Mouse (Mus musculus): ENCODE measurements around the gene Meioc. TPM values are rescaled to one million over a fixed set of nuclear protein-coding genes. Genes with fewer than 3 reads are reported as not detected.

The Meioc gene
- polyA plus RNA-seq, 1 experiment from 2014 or later, result 1.1 TPM

Small RNA genes lying within 50 kb of the gene (microRNA-seq; reads per million reads assigned to microRNA genes)
- gene Gm22920, result not detected

Other genes with a start within 250 kb of the Meioc start
- 141 and 149 TPM in 2 replicates for gene Grn, start 233.4 kb upstream of the Meioc start, polyA plus RNA-seq (2015; fragmentation: Nextera tagmentation; extraction: Ambion mirVana)
- 4.4 and 4.8 TPM in 2 replicates for gene Fam171a2, start 216.0 kb upstream of the Meioc start, polyA plus RNA-seq (2015; fragmentation: Nextera tagmentation; extraction: Ambion mirVana)
- 4.4 and 6.1 TPM in 2 replicates for gene Itga2b, start 193.6 kb upstream of the Meioc start, polyA plus RNA-seq (2015; fragmentation: Nextera tagmentation; extraction: Ambion mirVana)
- gene Gpatch8, start 107.3 kb upstream of the Meioc start, polyA plus RNA-seq (2015; fragmentation: Nextera tagmentation; extraction: Ambion mirVana), result 80.0 and 81.0 TPM in 2 replicates
- gene Gm11627, start 84.3 kb upstream of the Meioc start, polyA plus RNA-seq (2015; fragmentation: Nextera tagmentation; extraction: Ambion mirVana), result 7.7 and 9.1 TPM in 2 replicates
- 67.7 and 71.6 TPM in 2 replicates for gene Fzd2, start 59.3 kb upstream of the Meioc start, polyA plus RNA-seq (2015; fragmentation: Nextera tagmentation; extraction: Ambion mirVana)
- 45.8 and 46.1 TPM in 2 replicates for gene Ccdc43, start 34.1 kb downstream of the Meioc start, polyA plus RNA-seq (2015; fragmentation: Nextera tagmentation; extraction: Ambion mirVana)
- gene Adam11, start 97.7 kb downstream of the Meioc start, polyA plus RNA-seq (2015; fragmentation: Nextera tagmentation; extraction: Ambion mirVana), result 14.7 and 15.8 TPM in 2 replicates
- gene Gjc1, start 156.0 kb downstream of the Meioc start, polyA plus RNA-seq (2015; fragmentation: Nextera tagmentation; extraction: Ambion mirVana), result 75.6 and 78.1 TPM in 2 replicates
- not detected in 2 replicates for gene Higd1b, start 172.1 kb downstream of the Meioc start, polyA plus RNA-seq (2015; fragmentation: Nextera tagmentation; extraction: Ambion mirVana)
- 193 and 199 TPM in 2 replicates for gene Eftud2, start 217.3 kb downstream of the Meioc start, polyA plus RNA-seq (2015; fragmentation: Nextera tagmentation; extraction: Ambion mirVana)
- gene Ccdc103, start 217.5 kb downstream of the Meioc start, polyA plus RNA-seq (2015; fragmentation: Nextera tagmentation; extraction: Ambion mirVana), result 0.93 and 1.0 TPM in 2 replicates
- not detected in 2 replicates for gene Fam187a, start 221.5 kb downstream of the Meioc start, polyA plus RNA-seq (2015; fragmentation: Nextera tagmentation; extraction: Ambion mirVana)
- 0.37 and 0.48 TPM in 2 replicates for gene Gfap, start 237.2 kb downstream of the Meioc start, polyA plus RNA-seq (2015; fragmentation: Nextera tagmentation; extraction: Ambion mirVana)

Measured in limb, embryonic 13.5 days (tissue).